ENCODE assay signal across 19 mouse cellular contexts in genomic region chr7:3150376-3150775, GRCm38 (mm10). TPM values are rescaled to one million over a fixed set of nuclear protein-coding genes. Genes with fewer than 3 reads are reported as not detected.
"Had no signal": no experiment of that assay in that cellular context is flagged by ENCODE, and none has a peak within 500 bp of the region (broad histone marks: within the 10 kb centered on the region; RNA-seq: fewer than 3 reads in every experiment).

No protein-coding gene starts in this region.

- H3K36me3 ChIP-seq: limb, embryonic 12.5 days; limb, embryonic 15.5 days had no signal

- ATAC-seq: liver, postnatal 0 days had no signal

- DNase-seq: kidney, adult 9 months; kidney, postnatal 14 days; kidney, postnatal 4 days; left cerebral cortex, postnatal 4 days; liver, postnatal 0 days; lung, embryonic 14.5 days; lung, postnatal 10 days; lung, postnatal 36 days; midbrain, embryonic 14.5 days; thymus, adult 18-20 months had no signal

- H3K27me3 ChIP-seq: limb, embryonic 12.5 days; limb, embryonic 15.5 days had no signal

- H3K4me3 ChIP-seq: limb, embryonic 12.5 days; limb, embryonic 15.5 days had no signal

RNA-seq across cellular contexts. Expression of gene AU018091, which starts 18.6 kb away (rescaled TPM):
- polyA plus RNA-seq: kidney, embryonic 16.5 days; liver, embryonic 11.5 days; liver, embryonic 14.5 days; liver, postnatal 0 days; lung, embryonic 14.5 days; midbrain, embryonic 14.5 days; midbrain, postnatal 0 days; neural tube, embryonic 11.5 days; neural tube, embryonic 14.5 days; small intestine, adult 2 months had no signal
